Mouse (Mus musculus) lung, postnatal 0 days (tissue): ENCODE measurements around the gene Kctd4.

Source experiments
- CTCF ChIP-seq: IDR thresholded peaks from 2 replicates; pipeline ENCODE4 v1.5.1; 2016; ENCODE audit warnings: antibody characterized with exemption, mild to moderate bottlenecking
- EP300 ChIP-seq: IDR thresholded peaks from 2 replicates; pipeline ENCODE4 v1.6.1; 2016; ENCODE audit warnings: antibody characterized with exemption, mild to moderate bottlenecking, control low read depth

DNA sequence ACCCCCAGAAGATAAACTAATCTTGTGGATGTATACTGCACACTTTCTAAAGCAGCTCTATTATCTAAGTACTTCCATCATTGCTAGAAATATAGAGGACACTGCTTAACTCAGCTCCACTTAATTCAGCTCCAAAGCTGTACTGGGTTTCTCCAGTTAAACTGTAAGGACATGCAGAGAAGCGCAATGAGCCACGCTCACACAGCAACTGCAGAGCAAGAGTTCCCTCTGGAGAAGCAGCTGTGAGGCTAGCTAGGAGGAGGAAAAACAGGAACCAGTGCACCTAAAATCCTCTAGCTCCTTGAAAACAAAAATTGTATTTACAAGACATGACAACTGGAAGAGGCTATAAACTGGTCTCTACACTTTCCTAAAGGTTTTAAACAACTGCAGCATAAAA is 29.1 kb downstream of the Kctd4 start:
- TF ChIP-seq CTCF (no peak), EP300 (no peak)
